Mouse (Mus musculus): ENCODE measurements at regions not wholly inside any gene's neighbourhood (a gene's known extent, or its start where the extent isn't known, plus 50 kb on each side); places are given as distances from the start of the nearest gene placed in this dataset.
A peak's percentile ranks its signal among the peaks of the same experiment; 100 is the strongest.
"Not testable (repeated sequence)": the region's sequence is repeated elsewhere in the genome, so short reads cannot be mapped to it uniquely, and the experiment has no call there.

GRCm38 (mm10) chr1:109811191-109811590 is 171.0 kb upstream of the Cdh7 start:
- not testable (repeated sequence) for DNase-seq (ENCODE audit: low read depth, low spot score)

- peak; percentile 0 for DNase-seq (ENCODE audit: low read depth, low spot score)
Observed at GRCm38 (mm10) chr1:109850591-109850990, 131.6 kb upstream of the Cdh7 start.

- DNase-seq (ENCODE audit: low read depth, low spot score): no peak
Observed at GRCm38 (mm10) chr1:109898652-109899051, 83.6 kb upstream of the Cdh7 start.

- no peak for DNase-seq (ENCODE audit: low read depth, low spot score)
Observed at GRCm38 (mm10) chr1:109929483-109930255, 52.6 kb upstream of the Cdh7 start.
